Mouse (Mus musculus): Measurements from ENCODE around the gene Rasgrp3.

Rasgrp3 gene

DNA sequence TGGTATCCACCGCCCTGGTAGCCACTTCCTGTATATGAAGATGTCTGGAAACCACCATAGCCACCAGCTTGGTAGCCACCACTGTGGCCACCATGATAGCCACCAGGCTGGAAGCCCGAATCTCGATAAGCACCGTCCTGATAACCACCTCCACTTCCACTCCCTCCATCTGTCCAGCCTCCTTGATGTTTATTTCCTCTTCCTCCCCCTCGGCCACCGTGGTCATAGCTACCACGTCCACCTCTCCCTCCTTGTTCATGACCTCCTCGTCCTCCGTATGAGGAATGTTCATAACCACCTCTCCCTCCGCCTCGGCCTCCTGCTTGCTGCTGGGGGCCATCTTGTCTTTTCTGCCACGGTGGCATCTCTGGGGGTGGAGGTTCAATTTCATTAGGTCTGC, 102.7 kb downstream of the Rasgrp3 start:
- no peak for DNase-seq (ENCODE audit: low read depth, low spot score)

DNA sequence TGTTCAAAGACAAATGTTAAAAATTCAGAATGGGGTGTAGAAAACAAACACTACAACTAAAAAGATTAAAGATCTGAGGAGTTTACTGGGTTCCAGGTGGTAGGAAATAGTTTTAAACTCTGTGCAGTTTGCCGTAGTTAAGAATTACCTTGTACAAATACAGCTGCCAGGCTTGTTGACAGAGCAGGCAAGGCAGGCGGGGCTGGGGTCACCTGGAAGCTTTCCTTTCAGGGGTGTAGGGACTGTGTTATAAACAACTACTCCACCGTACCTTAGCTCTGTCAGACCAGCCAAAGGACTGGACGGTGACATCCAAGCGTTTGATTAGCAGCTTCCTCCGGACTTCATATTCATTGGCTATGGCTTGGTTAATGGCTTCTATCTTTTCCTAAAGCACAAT, 103.4 kb downstream of the Rasgrp3 start:
- no peak for DNase-seq (ENCODE audit: low read depth, low spot score)

DNA sequence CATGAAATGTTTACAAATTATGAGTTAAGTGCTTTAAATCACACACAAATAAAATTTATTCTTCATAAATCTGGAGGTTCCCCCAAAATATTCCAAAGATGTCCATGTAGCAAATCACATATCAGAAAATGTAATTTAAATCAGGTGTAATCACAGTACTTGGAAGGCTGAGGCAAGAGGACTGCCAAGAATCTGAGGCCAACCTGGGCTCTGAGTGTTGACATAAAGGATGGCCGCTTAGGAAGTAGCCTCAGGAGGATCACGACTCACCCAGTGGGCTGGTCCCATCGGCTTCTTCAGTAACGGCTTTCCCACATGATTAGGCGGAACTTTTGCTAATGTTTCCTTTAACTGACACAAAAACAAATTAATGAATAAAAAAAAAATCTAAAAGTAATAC, 104.1 kb downstream of the Rasgrp3 start:
- no peak for DNase-seq (ENCODE audit: low read depth, low spot score)

DNA sequence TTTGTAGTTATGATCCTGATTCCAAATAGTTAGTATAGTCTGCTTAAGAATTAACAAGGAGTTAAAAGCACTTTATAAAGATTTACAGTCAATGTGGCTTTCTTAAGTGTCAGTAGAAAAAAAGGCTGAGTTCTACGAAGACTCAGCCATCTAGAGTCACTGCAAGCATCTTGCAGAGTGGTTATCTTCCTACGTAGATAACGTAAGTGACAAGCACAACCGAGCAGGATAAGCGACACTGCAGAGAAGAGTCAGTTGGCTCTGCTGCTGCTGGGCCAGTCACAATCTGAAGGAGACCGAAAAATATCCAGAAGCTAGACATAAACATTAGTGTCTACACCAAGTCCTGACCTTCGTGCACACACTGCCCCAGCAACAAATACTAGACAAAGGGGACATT, 107.7 kb downstream of the Rasgrp3 start:
- DNase-seq (ENCODE audit: low read depth, low spot score) = no peak

DNA sequence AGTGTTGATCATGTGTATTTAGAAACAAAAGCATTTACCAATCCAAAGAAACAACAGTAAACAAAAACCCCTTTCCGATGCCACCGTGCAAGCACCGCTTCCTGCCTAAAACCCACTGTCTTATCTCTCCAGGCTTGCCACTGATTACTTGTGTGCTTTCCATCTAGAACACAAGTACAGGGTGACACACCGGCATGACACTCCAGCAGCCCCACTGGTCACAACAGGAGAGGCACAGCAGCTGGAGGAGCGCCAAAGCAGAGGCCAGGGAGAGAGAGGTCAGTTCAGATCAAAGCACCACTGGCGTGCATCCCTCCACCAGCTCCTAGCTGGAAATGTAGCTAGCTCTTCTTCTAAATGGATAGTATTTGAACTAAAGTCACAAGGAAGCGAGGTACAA, 108.6 kb downstream of the Rasgrp3 start:
- no peak for DNase-seq (ENCODE audit: low read depth, low spot score)

DNA sequence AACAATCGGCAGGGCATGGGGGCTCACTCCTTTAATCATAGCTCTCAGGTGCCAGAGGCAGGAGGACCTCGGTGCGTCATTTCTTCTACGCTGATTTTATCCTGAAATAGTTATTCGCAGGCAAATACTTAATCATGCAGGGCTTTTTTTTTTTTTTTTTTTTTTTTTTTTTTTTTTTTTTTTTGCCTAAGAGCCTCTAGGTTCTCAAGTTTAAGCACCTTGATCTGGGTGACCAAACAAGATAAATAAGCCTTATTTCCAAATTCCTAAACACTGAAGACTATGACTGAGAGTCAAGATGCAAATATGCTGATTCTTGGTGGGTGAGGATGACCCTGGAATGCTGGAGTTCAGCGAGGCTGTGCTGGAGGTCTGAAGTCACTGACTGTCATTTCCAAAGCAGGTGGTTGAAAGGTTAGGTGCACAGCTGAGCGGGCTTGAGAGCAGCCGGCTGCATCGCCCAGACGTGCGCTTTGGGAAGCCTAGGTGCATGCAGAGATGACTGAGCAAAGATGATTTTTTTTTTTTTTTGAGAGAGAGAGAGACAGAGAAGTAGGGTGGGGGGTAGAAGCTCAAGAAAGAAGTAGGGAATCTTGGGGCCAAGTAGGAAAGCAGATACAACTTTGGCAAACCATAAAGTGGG, 115.2 kb downstream of the Rasgrp3 start:
- DNase-seq (ENCODE audit: low read depth, low spot score) = peak; percentile 31

DNA sequence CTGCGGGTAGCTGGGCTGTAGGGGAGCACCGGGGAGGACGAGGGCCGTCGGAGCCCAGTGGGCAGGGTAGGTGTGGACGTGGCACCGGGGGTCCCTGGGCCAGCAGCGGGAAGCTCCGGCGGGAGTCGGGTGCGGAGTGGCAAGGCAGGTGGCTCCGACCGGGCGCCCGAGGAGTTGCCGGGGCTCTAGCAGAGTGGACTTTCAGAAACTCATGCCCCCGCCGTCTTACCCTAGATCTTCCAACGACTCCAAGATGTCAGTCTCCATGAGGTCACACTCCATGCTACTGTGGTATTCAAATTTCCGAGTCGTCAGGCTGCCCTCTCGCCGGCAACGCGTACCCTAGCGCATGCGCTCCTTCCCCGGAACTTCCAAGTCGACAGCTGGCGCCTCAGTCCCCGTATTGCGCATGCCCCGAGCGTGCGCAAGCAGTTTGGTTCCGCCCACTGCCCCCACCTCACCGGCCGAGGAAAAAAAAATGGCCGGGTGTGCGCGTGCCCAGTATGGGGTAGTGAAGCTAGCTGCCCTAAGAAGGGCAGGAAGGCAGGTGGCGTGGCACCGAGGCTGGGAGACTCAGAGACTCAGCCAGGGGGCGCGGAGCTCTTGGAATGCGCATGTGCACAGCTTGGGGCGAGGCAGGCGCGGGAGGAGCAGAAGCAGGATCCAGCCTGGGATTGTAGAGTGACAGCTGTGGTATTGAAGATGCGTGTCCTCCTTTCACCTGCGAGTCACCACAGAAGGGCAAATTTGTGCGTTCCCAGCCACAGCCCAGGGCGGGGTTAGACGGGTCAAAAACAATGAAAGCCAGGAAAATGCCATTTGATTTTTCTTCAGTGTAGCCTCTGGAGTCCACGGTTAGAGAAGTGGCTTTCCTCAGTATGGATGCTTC, 116.1 kb downstream of the Rasgrp3 start, which contains the start of gene Fam98a:
TSS of gene Fam98a (minus strand) at position 435 of the 889 bp plus-strand sequence.
- DNase-seq (ENCODE audit: low read depth, low spot score) = peak; percentile 99

DNA sequence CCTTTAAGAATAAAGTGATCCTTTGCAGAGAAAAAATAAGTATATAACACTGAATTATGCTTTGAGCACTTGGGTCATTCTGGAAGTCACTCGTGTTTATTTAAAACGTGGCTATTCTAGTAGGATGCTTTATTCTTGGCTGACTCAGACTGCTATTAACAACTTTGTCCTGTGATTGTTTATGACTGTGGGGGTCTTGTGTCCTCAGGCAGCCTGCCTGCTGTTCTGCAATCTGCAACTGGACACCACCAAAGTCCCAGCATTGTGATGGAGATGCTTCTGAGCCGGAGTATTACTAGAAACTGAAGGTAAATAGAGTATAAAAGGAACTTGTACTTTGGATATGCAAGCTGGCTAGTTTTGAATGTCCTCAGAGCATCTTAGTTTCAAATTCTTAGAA, 121.3 kb downstream of the Rasgrp3 start:
- DNase-seq (ENCODE audit: low read depth, low spot score) = peak; percentile 72

DNA sequence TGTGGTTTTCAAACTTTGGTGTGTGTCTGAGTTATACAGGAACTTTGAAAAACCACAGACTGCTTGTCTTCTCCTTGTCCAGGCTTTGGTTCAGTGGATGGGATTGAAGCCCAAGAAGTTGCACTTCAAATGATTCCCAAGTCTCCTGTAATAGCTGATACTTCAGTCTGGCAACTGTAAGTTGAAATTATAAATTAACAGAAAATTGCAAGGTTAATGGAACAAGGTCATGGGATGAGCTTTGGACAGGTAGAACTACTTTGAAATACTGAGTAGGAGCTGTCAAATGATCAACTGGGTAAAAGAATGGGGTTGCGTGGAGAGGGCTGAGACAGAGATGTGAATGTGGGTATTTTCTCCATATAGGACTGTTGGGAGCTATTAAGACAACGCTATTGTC, 122.3 kb downstream of the Rasgrp3 start:
- DNase-seq (ENCODE audit: low read depth, low spot score) = no peak

DNA sequence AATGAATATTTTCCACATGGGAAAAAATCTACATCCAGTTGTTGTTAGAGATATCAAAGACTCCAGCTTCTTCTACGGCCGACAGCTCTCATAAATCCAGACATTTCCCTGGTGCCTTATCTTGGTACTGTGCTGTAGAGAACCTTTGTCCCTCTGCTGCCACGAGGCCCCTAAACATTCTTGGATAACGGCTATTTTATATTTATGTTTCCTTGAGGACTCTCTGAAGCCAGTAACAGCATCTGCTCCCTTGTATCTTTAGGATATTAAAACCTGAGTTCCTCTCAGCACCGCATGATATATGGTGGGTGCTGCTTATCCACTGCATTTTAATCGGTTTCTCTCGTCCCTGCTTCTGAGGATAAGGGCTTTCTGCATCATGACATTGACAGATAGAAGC, 139.9 kb downstream of the Rasgrp3 start:
- DNase-seq (ENCODE audit: low read depth, low spot score) = no peak
